Comparison of ENCODE assay signal across 11 mouse cellular contexts in the genomic region with DNA sequence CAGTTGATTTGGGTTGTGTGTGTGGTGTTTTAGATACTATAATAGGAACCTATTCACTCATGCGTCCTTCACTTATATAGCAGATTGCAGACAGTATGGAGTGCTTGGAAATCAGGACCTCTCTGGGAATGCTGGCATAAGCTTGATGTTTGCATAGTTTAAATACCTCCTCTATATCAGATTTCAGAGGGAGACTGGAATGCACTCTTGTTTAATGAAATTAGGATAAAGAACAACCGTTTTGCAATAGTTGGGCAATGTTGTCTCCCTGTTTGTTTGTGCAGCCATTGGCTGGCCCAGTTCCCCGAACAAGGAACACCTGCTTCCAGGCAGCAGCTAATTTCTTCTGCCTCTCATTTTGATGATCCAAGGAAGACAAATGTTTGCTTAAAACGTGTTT. TPM values are rescaled to one million over a fixed set of nuclear protein-coding genes. Genes with fewer than 3 reads are reported as not detected.
A peak's percentile ranks its signal among the peaks of the same experiment; 100 is the strongest.
DNase-seq lines count a peak whose midpoint lies in the region; ATAC-seq and TF ChIP-seq lines count a peak whose summit lies in the region.
"Had no signal": no experiment of that assay in that cellular context is flagged by ENCODE, and none has a peak within 500 bp of the region (broad histone marks: within the 10 kb centered on the region; RNA-seq: fewer than 3 reads in every experiment).

No protein-coding gene starts in this region.

- TF ChIP-seq POLR2A in lung, adult 2 months (IDR thresholded peaks at IDR 0.05; ENCODE audit: borderline replicate concordance, extremely low read depth, low read depth, low read length): no peak

- peaks cover 69% of the 10 kb centered on the region for H3K36me3 ChIP-seq in heart, embryonic 13.5 days
- H3K36me3 ChIP-seq in liver, embryonic 16.5 days (ENCODE audit: control insufficient read depth, insufficient read depth): peaks cover 18% of the 10 kb centered on the region

- no peak for DNase-seq in heart, postnatal 4 days
- peak; percentile 71 to 73 for DNase-seq in lung, adult 18-20 months
- DNase-seq in lung, adult 2 months: no peak
- DNase-seq in yolk sac, embryonic 10.5 days (ENCODE audit: low spot score): peak; percentile 32
- no peak for DNase-seq in layer of hippocampus, postnatal 36 days
- DNase-seq: cerebellum, adult 18-20 months; midbrain, embryonic 14.5 days had no signal

- no peak for ATAC-seq in heart, embryonic 13.5 days (ENCODE audit: extremely low read depth, insufficient number of reproducible peaks, low FRiP score, low TSS enrichment)
- ATAC-seq in liver, embryonic 16.5 days (ENCODE audit: low read depth): peak; percentile 69
- ATAC-seq in CD4-positive, CD25-positive, alpha-beta regulatory T cell, adult 4 months: no peak

- no peak overlapping the region for H3K4me2 ChIP-seq in heart, embryonic 13.5 days
- no peak overlapping the region for H3K4me2 ChIP-seq in liver, embryonic 16.5 days (ENCODE audit: low read depth, low read length)
- H3K4me2 ChIP-seq: embryonic facial prominence, embryonic 12.5 days had no signal

- 40% methylated on average over 4 of the region's 4 CpGs for WGBS in heart, embryonic 13.5 days
- 31% methylated on average over 4 of the region's 4 CpGs for WGBS in lung, adult 2 months
- 46% methylated on average over 4 of the region's 4 CpGs for WGBS in liver, embryonic 16.5 days (ENCODE audit: insufficient replicate concordance)

- H3K27ac ChIP-seq in heart, embryonic 13.5 days (replicated peaks): 0 out of 2 replicates have a peak overlapping the region, but pooled peaks have one; percentile 32
- 0 out of 2 replicates have a peak overlapping the region, but pooled peaks have one; percentile 19 for H3K27ac ChIP-seq in liver, embryonic 16.5 days (ENCODE audit: low read length)
- H3K27ac ChIP-seq: embryonic facial prominence, embryonic 12.5 days had no signal

- H3K27me3 ChIP-seq in heart, embryonic 13.5 days (replicated peaks): no peaks in the 10 kb centered on the region
- H3K27me3 ChIP-seq in liver, embryonic 16.5 days (ENCODE audit: control insufficient read depth, insufficient read depth, low read depth, low read length): no peaks in the 10 kb centered on the region
- H3K27me3 ChIP-seq: embryonic facial prominence, embryonic 12.5 days had no signal

- H3K4me1 ChIP-seq in heart, embryonic 13.5 days: peaks cover 52% of the 10 kb centered on the region
- H3K4me1 ChIP-seq in lung, adult 2 months (ENCODE audit: control insufficient read depth, insufficient read depth, low read length): peaks cover 2% of the 10 kb centered on the region
- H3K4me1 ChIP-seq in liver, embryonic 16.5 days (ENCODE audit: control insufficient read depth, low read depth, low read length): no peaks in the 10 kb centered on the region

- peak overlapping the region; percentile 47; the same call in 1 of the 2 replicates for H3K9ac ChIP-seq in heart, embryonic 13.5 days
- no peak overlapping the region for H3K9ac ChIP-seq in liver, embryonic 16.5 days (ENCODE audit: low read depth, low read length)
- H3K9ac ChIP-seq: embryonic facial prominence, embryonic 12.5 days had no signal

- no peak for TF ChIP-seq CTCF in lung, adult 2 months (IDR thresholded peaks at IDR 0.05; ENCODE audit: insufficient read depth, low read length)

- no peaks in the 10 kb centered on the region for H3K9me3 ChIP-seq in heart, embryonic 13.5 days
- H3K9me3 ChIP-seq in liver, embryonic 16.5 days (replicated peaks; ENCODE audit: control insufficient read depth, low read length): no peaks in the 10 kb centered on the region
- H3K9me3 ChIP-seq: embryonic facial prominence, embryonic 12.5 days had no signal

- no peak overlapping the region for H3K4me3 ChIP-seq in heart, embryonic 13.5 days
- no peak overlapping the region for H3K4me3 ChIP-seq in lung, adult 2 months (replicated peaks; ENCODE audit: extremely low read depth, low read depth, low read length)
- no peak overlapping the region for H3K4me3 ChIP-seq in liver, embryonic 16.5 days (ENCODE audit: low read depth, low read length)
- H3K4me3 ChIP-seq: embryonic facial prominence, embryonic 12.5 days had no signal

RNA-seq across cellular contexts. Expression of a gene that starts 9.8 kb away (rescaled TPM):
- polyA plus RNA-seq in heart, embryonic 13.5 days (2015; fragmentation: Nextera tagmentation; extraction: Ambion mirVana): 84.1 and 99.1 TPM in 2 replicates
- 10 to 100 TPM; 58.0 to 58.8 TPM for total RNA-seq in heart, postnatal 4 days (2021)
- 29.4 and 37.9 TPM in 2 replicates for polyA plus RNA-seq in lung, adult 2 months (2012; rRNA removed)
- 11.5 and 12.2 TPM in 2 replicates for polyA plus RNA-seq in liver, embryonic 16.5 days (2015; fragmentation: Nextera tagmentation; extraction: Ambion mirVana)
- total RNA-seq in layer of hippocampus, postnatal 36 days (2021): 100 to 1,000 TPM; 370 to 409 TPM
- 10 to 100 TPM; 20.8 to 21.5 TPM for polyA plus RNA-seq in CD4-positive, CD25-positive, alpha-beta regulatory T cell, adult 4 months (2017; shearing (Covaris generic))

Comparison
In these comparisons a context has a peak if more than half of its experiments do, and no peak if none do; other contexts are left out.
1. DNase-seq: peak in lung, adult 18-20 months (2 of 2) and yolk sac, embryonic 10.5 days (single experiment); none in heart, postnatal 4 days (single experiment), lung, adult 2 months (single experiment) and layer of hippocampus, postnatal 36 days (0 of 2).